Mouse (Mus musculus) T-cell, adult 66 days (primary cell): ENCODE data around the gene Btbd35f18. TPM values are rescaled to one million over a fixed set of nuclear protein-coding genes. Genes with fewer than 3 reads are reported as not detected.

ENCODE experiments used
- total RNA-seq, 2 experiments: library from RNA; stranded (reverse); gene quantifications; 3 replicates in 1 of 2; 4 replicates in 1 of 2; pipeline ENCODE4 v1.2.4; 2023

Btbd35f18 gene
- not detected for total RNA-seq

DNA sequence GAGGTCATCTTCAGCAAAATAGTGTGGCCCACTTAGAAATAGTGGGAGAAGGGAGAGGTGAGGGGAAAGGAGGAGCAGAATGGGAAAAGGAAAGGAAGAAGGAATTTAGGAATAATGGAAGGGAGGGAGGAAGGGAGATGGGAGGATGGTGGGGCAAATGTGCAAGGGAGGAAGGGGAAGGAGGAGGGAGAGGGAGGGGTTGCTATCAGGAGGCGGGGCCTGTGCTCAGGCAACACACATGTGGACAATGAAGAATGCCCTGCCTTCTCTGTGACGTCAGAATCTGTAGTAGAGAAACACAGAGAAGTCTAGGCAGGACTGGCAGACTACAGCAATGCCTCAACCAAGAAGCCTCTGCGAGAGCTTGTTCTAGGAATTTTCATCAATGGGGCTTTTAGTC is at the start of gene Btbd35f18:
Gene Btbd35f18 (plus strand): TSS at position 301 of the 400 bp plus-strand sequence.

Other genes starting within 250 kb of the Btbd35f18 start
- gene Btbd35f10, start 52.7 kb downstream of the Btbd35f18 start, total RNA-seq = not detected